Mouse (Mus musculus): ENCODE measurements around the gene Rnf220. TPM values are rescaled to one million over a fixed set of nuclear protein-coding genes. Genes with fewer than 3 reads are reported as not detected.

Gene Rnf220
- total RNA-seq, 2 experiments from 2014 or later = 184 to 189 TPM

GRCm38 (mm10) chr4:117250982-117251381 is 245.9 kb downstream of the Rnf220 start:
- DNase-seq (ENCODE audit: low spot score in 2 of 2) = no peak
- no peak overlapping the region for H3K27ac ChIP-seq
- no peak for TF ChIP-seq CTCF (conservative IDR thresholded peaks at IDR 0.05)
- no peak overlapping the region for H3K4me3 ChIP-seq

- Histone ChIP-seq H3K4me3 (no peak overlapping the region), H3K27ac (no peak overlapping the region)
- no peak for TF ChIP-seq CTCF (conservative IDR thresholded peaks at IDR 0.05)
- no peak for DNase-seq (ENCODE audit: low spot score in 2 of 2)
Observed at GRCm38 (mm10) chr4:117240867-117241266, 256.0 kb downstream of the Rnf220 start.

GRCm38 (mm10) chr4:117239153-117239552 is 257.7 kb downstream of the Rnf220 start:
- Histone ChIP-seq H3K4me3 (no peak overlapping the region), H3K27ac (no peak overlapping the region)
- DNase-seq (ENCODE audit: low spot score in 2 of 2) = no peak
- TF ChIP-seq CTCF (conservative IDR thresholded peaks at IDR 0.05) = no peak

- no peak overlapping the region for H3K27ac ChIP-seq
- no peak for TF ChIP-seq CTCF (conservative IDR thresholded peaks at IDR 0.05)
- no peak for DNase-seq (ENCODE audit: low spot score in 2 of 2)
- no peak overlapping the region for H3K4me3 ChIP-seq
Observed at GRCm38 (mm10) chr4:117235822-117236221, 261.0 kb downstream of the Rnf220 start.

- no peak for TF ChIP-seq CTCF (conservative IDR thresholded peaks at IDR 0.05)
- H3K27ac ChIP-seq = no peak overlapping the region
- H3K4me3 ChIP-seq = no peak overlapping the region
- DNase-seq (ENCODE audit: low spot score in 2 of 2) = no peak
Observed at GRCm38 (mm10) chr4:117234166-117234741, 262.6 kb downstream of the Rnf220 start.

- Histone ChIP-seq H3K4me3 (no peak overlapping the region), H3K27ac (no peak overlapping the region)
- no peak for DNase-seq (ENCODE audit: low spot score in 2 of 2)
- TF ChIP-seq CTCF (conservative IDR thresholded peaks at IDR 0.05) = no peak
Observed at GRCm38 (mm10) chr4:117231208-117231607, 265.6 kb downstream of the Rnf220 start.

- no peak for DNase-seq (ENCODE audit: low spot score in 2 of 2)
- no peak overlapping the region for H3K4me3 ChIP-seq
- peak; percentile 67 for TF ChIP-seq CTCF (conservative IDR thresholded peaks at IDR 0.05)
- H3K27ac ChIP-seq = no peak overlapping the region
Observed at GRCm38 (mm10) chr4:117230331-117230730, 266.5 kb downstream of the Rnf220 start.

GRCm38 (mm10) chr4:117229590-117229989 is 267.3 kb downstream of the Rnf220 start:
- TF ChIP-seq CTCF (conservative IDR thresholded peaks at IDR 0.05) = no peak
- no peak overlapping the region for H3K4me3 ChIP-seq
- no peak for DNase-seq (ENCODE audit: low spot score in 2 of 2)
- no peak overlapping the region for H3K27ac ChIP-seq

GRCm38 (mm10) chr4:117225250-117225649 is 271.6 kb downstream of the Rnf220 start:
- DNase-seq (ENCODE audit: low spot score in 2 of 2) = no peak
- Histone ChIP-seq H3K27ac (no peak overlapping the region), H3K4me3 (no peak overlapping the region)
- TF ChIP-seq CTCF (conservative IDR thresholded peaks at IDR 0.05) = no peak

- Histone ChIP-seq H3K27ac (no peak overlapping the region), H3K4me3 (no peak overlapping the region)
- TF ChIP-seq CTCF (conservative IDR thresholded peaks at IDR 0.05) = no peak
- no peak for DNase-seq (ENCODE audit: low spot score in 2 of 2)
Observed at GRCm38 (mm10) chr4:117224122-117224521, 272.7 kb downstream of the Rnf220 start.

- DNase-seq (ENCODE audit: low spot score in 2 of 2) = no peak
- TF ChIP-seq CTCF (conservative IDR thresholded peaks at IDR 0.05) = no peak
- no peak overlapping the region for H3K27ac ChIP-seq
- no peak overlapping the region for H3K4me3 ChIP-seq
Observed at GRCm38 (mm10) chr4:117223001-117223400, 273.9 kb downstream of the Rnf220 start.

GRCm38 (mm10) chr4:117221836-117222235 is 275.0 kb downstream of the Rnf220 start:
- TF ChIP-seq CTCF (conservative IDR thresholded peaks at IDR 0.05) = no peak
- Histone ChIP-seq H3K4me3 (no peak overlapping the region), H3K27ac (no peak overlapping the region)
- no peak for DNase-seq (ENCODE audit: low spot score in 2 of 2)

Other genes with a start within 250 kb of the Rnf220 start
- 1 to 10 TPM; 4.7 to 4.9 TPM for gene Tmem53, start 245.1 kb downstream of the Rnf220 start, total RNA-seq (2021)
- gene Armh1, start 244.9 kb downstream of the Rnf220 start, total RNA-seq (2021) = under 1 TPM; 0.47 to 0.59 TPM
- 100 to 1,000 TPM; 194 to 211 TPM for gene Eri3, start 53.3 kb upstream of the Rnf220 start, total RNA-seq (2021)
- 10 to 100 TPM; 39.0 to 40.4 TPM for gene Dmap1, start 185.2 kb upstream of the Rnf220 start, total RNA-seq (2021)
- not detected for gene Gm12845, start 227.4 kb upstream of the Rnf220 start, total RNA-seq (2021)

All from layer of hippocampus, adult 2 months (tissue).